Mouse (Mus musculus) layer of hippocampus, adult 2 months (tissue): ENCODE measurements around the gene Tent5b. TPM values are rescaled to one million over a fixed set of nuclear protein-coding genes. Genes with fewer than 3 reads are reported as not detected.

Source experiments
- DNase-seq, 2 experiments: peaks; one replicate each; pipeline ENCODE4 v3.0.0; 2022; ENCODE audit warnings: low spot score in 2 of 2
- H3K27ac ChIP-seq: fragments of 200-600 bp; 2 replicates; pipeline ENCODE4 v1.8.1; 2022
- H3K4me3 ChIP-seq: fragments of 200-600 bp; 2 replicates; pipeline ENCODE4 v1.8.1; 2022; ENCODE audit warnings: mild to moderate bottlenecking
- CTCF ChIP-seq: fragments of 200-600 bp; conservative IDR thresholded peaks from 2 replicates; pipeline ENCODE4 v1.8.1; 2022; ENCODE audit warnings: antibody characterized with exemption, mild to moderate bottlenecking, moderate library complexity
- total RNA-seq, 2 experiments: library from RNA; stranded (reverse); gene quantifications; 2 replicates each; pipeline ENCODE4 v1.2.3; 2021

The Tent5b gene
- total RNA-seq, 2 experiments from 2014 or later: not detected

DNA sequence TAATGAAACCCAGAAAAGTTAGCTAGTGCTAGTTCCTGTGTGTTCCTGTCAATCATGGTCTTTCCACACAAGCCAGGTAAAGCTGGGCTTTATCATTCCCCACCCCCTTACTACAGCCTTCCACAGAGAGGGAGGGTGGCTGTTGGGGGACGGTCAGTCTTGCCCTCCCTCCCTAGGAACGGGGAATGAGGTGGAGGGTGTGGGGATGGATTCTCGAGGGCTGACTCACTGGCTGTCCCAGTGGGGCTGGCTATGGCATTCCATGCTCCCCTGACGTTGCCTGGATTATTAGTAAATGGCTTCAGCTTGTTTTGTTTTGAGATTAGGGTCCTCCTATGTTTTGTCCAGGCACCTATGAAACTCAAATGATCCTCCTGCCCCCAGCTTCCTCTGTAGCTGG lies 1.6 kb downstream of the Tent5b start:
- TF ChIP-seq CTCF: no peak
- no peak overlapping the region for H3K27ac ChIP-seq
- DNase-seq: no peak
- H3K4me3 ChIP-seq: no peak overlapping the region

DNA sequence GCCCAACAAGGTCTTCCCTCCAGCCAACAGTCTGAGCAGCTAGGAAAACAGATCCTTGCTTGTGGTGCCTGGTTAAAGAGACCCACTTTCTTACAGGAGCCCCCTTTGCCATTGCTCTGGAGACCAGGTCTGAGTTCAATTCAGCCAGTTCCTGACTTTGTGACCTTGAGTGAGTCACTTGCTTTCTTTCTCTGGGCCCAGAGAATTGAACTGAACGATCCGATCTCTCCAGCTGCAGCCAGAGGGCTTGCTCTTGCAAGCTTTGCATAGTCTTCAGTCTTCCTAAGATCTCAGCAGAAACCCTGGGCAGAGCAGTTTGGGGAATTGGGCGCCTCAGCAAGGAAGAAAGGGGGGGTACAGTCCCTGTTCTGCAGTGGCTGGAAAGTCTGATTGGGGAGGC lies 2.5 kb downstream of the Tent5b start:
- H3K27ac ChIP-seq: no peak overlapping the region
- H3K4me3 ChIP-seq: no peak overlapping the region
- TF ChIP-seq CTCF: no peak
- no peak for DNase-seq

DNA sequence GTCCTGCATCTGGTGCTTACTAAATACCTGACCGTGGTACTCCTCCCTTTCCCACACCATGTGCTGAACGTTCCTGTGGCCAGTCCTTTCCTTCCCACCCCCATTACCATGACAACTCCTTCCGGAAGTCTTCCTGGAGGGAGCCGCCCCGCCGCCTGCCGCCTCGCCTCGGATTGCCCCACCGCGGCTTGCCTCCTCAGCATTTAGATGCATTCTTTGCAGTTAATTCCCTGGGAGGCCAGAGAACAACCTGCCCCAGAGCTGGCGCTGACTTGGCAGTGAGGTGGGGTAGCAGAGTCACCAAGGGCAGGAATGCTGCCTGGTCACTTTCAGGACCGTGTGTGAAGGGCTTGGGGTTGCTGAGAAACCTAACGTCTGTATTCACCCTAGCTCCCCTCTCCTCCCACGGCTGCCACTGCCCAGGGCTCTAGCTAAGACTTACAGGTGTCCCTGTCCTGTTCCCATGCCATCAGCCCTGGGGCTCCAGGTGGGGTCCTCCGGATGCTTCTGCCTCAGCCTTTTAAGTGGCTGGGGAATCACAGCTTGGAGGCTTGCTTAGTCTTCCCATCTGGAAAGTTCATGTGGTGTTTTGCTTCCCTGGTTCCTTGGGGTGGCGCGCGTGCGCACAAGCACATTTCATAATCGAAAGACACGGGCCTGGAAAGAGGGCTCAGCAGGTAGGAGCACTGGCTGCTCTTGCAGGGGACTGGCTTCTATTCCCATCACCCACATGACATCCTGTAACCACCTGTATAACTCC lies 4.5 kb downstream of the Tent5b start:
- Histone ChIP-seq H3K4me3 (peak overlapping the region; percentile 38), H3K27ac (peak overlapping the region; percentile 36; the same call in 1 of the 2 replicates)
- peak; percentile 15; the same call in 1 of the 2 replicates for TF ChIP-seq CTCF
- no peak for DNase-seq

DNA sequence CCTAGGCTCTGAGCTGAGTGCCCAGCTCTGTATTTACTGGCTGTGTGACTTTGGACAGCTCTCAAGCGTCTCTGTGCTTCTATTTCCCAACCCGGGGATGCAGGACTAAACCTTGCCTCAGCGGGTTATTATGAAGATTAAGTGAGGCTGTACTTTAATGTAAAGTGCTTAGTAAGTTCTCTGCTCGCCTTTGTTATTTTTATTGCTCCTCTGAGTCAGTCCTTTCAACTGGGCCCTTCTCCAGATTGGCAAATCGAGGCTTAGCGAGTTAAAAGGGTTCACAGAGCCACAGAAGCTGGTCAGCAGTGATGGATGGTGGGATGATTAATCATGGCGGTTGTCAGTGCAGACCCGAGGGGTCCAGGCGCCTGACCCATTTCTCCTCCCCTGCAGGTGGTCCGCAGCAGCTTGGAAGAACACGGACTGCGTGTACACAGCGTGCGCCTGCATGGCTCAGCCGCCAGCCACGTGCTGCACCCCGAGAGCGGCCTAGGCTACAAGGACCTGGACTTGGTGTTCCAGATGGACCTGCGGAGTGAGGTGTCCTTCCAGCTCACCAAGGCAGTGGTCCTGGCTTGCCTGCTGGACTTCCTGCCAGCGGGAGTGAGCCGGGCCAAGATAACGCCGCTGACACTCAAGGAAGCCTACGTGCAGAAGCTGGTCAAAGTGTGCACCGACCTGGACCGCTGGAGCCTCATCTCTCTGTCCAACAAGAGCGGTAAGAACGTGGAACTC lies 5.9 kb downstream of the Tent5b start:
- H3K4me3 ChIP-seq: no peak overlapping the region
- DNase-seq: no peak
- no peak for TF ChIP-seq CTCF
- no peak overlapping the region for H3K27ac ChIP-seq

DNA sequence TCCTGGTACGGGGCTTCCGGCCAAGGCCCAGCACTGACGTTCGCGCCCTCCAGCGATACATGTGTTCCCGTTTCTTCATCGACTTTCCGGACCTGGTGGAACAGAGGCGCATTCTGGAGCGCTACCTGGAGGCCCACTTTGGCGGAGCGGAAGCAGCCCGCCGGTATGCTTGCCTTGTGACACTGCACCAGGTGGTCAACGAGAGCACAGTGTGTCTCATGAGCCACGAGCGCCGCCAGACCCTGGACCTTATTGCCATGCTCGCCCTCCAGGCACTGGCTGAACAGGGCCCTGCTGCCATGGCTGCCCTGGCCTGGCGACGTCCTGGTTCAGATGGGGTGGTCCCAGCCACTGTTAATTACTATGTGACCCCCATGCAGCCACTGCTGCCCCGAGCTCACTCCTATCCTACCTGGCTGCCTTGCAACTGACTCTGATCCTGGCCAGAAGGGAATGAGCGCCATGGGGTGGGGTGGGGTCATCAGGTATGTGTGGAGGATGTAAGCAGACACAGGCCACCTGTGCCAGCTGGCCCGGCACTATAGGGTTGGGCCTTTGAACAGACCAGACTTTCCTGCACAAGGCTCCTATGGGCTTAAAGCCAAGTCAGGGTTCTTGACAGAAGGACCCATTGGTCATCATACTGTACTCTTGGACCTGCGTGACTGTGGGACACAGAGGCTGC lies 6.9 kb downstream of the Tent5b start:
- Histone ChIP-seq H3K27ac (no peak overlapping the region), H3K4me3 (no peak overlapping the region)
- DNase-seq: no peak
- no peak for TF ChIP-seq CTCF

DNA sequence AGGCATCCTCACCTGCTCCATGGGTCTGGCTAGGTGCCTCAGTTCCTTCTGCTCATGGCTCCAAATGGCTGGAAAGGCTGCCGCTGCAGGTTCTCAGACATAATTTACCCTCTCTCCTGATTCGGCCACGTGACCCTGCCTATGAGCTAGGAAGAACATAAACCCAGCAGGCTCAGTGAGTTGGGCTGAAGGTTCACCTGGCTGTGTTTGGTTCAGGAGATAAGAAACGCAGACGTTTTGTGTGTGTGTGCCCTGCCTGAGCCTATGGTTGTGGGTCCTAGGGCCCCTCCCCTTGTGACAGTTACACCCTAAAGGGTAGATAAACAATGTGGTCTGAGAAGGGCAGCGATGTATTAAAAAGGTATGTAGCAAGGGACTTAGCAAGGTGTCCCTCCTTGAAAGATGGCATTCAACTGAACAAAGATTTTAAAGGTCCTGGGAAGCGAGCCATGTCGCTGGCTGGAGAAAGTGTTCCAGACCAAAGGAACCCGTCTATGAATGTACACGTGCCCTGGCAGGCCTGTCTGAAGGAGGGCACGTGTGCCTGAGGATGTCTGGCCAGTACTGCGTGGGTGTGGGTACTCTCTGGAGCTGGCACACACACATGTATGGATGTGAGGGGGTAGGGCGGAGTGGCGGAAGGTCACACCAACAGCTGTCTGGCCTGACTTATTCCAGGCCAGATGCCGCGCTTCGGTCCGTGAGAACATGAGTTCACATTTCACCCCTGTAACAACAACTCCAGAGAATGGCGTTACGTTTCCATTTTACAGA lies 8.9 kb downstream of the Tent5b start:
- H3K4me3 ChIP-seq: no peak overlapping the region
- TF ChIP-seq CTCF: no peak
- no peak for DNase-seq

DNA sequence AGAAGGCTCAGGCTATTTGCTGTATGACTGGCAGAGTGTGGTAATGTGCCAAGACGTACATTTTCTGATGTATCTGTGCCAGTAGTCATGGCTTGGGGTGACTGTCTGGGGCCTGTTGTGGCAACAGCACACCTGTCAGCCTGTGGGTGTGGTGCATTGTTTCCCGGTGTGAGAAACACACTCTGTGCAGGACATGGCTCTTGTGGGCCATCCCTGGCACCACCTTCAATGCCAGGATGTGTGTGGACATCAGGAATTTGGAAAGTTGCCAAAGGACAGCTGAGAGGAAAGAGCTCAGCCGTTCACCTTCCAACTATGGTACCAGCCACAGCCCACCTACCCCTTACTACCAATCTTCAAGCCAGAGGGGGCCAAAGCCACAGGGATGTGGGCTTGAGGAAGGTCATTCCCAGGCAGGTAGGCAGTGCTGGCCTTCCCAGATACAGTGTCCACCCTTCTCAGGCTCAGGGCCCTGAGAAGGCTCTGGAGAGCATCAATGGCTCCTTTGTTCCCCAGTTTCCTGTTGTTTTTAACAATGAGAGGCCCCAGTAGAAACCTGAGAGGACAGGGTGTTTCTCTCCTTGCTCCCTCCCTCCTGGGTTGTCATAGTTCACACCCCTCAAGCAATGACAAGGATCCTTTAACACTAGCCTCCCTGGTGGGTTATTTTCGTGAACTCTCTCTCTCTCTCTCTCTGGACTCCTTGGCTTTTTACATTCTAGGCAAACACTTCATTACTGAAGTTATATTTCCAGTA lies 9.7 kb downstream of the Tent5b start:
- no peak for TF ChIP-seq CTCF
- no peak overlapping the region for H3K4me3 ChIP-seq
- DNase-seq: no peak
- no peak overlapping the region for H3K27ac ChIP-seq

More for the DNA sequence above, 8.9 kb downstream of the Tent5b start:
- H3K27ac ChIP-seq: no peak overlapping the region

DNA sequence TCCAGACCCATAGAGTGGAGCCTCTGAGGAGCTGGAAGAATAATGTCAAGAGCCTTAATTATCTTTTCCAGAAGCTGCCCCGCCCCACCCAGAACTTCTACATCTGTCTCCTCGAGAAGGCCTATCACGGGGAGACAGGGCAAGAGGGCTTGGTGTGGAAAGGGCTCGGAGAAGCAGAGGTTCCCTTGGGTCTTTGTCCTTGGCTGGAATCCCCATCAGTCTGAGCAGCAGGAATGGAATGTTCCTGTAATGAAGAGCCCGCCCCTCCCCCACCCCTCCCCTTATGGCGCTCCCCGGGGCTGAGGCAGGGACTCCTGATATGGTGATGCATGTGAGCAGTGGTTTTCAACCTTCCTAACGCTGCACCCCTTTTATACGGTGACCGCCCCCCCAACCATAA lies 11.9 kb downstream of the Tent5b start:
- Histone ChIP-seq H3K4me3 (no peak overlapping the region), H3K27ac (no peak overlapping the region)
- no peak for DNase-seq
- TF ChIP-seq CTCF: no peak

DNA sequence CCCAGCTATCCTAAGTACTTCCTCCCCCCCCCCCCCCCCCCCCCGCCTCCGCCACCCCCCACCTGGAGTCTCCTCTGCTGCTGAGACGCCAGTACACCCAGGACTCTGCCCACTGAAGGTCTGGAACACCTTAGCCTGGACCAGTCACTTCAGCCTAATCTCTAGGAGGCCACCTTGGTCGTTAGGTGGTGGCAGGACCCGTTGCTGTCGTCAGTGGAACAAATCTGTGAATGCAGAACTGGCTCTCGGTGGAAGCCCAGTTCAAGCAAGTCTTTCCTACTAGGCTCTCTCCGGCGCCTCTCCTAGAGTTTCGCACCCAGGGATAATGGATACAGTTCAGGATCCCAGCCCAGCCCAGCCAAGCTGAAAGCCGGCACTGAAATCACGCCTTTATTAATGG lies 14.0 kb downstream of the Tent5b start:
- no peak for DNase-seq
- Histone ChIP-seq H3K27ac (no peak overlapping the region), H3K4me3 (peak overlapping the region; percentile 54)
- TF ChIP-seq CTCF: no peak

DNA sequence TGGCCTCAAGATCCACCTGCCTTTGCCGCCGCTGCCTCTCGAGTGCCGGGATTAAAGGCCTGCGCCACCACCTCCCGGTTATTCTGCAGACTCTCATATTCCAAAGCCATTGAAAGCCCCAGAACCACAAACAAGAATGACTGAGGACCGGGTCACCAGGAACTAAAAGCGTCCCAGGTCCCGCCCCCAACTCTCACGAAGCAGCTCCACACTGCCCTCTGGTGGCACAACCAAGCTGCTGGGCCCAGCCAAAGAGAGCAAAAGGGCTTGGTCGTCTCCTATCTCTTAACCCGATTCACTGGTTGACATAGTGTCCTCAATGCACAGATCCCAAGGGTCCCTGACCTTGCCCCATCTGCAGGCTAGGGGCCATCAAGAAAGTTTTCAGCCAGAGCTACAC lies 14.5 kb downstream of the Tent5b start:
- TF ChIP-seq CTCF: peak; percentile 98
- peak; percentile 73 to 89 for DNase-seq
- Histone ChIP-seq H3K4me3 (peak overlapping the region; percentile 54), H3K27ac (no peak overlapping the region)

DNA sequence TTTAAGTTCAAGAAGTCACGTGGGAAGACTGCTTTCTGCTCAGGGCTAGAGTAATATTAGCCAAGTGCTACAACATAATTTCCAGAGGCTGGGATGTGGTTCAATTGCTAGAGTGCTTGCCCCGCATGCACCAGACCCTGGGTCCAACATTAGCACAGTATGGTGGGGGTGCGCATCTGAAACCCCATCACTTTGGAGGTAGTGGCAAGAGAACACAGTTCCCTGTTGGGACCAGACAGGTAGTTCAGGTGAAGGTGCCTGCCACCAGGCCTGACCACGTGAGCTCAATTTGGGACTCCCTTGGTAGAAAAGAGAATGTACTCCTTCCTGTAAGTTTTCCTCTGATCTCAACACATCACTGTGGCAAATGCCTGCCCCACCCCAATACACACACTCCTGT lies 14.9 kb downstream of the Tent5b start:
- TF ChIP-seq CTCF: no peak; the same call in none of the 2 replicates
- DNase-seq: no peak
- H3K27ac ChIP-seq: no peak overlapping the region
- H3K4me3 ChIP-seq: no peak overlapping the region; the same call in 1 of the 2 replicates

DNA sequence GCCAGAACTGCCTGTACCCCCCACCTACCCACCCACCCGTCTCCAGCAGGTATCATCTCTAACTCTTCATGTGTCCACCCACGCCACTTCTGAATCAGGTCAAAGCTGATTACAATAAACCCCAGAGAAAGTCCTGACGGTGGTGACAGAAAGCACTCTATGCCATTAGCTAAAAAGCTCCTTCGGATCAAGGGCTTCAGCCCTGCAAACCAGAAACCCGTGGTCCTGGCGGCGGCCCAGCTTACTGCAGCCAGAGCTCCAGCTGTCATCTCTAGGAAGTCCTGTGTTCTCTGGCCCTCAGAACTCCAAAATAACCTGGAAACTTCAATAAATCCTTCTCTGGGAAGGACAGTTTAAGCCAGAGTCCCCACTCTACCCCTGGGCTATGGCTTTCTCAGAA lies 15.8 kb downstream of the Tent5b start:
- peak overlapping the region; percentile 70 for H3K4me3 ChIP-seq
- peak; percentile 43 for TF ChIP-seq CTCF
- H3K27ac ChIP-seq: no peak overlapping the region; the same call in 1 of the 2 replicates
- DNase-seq: no peak
